ENCODE assay signal across 10 mouse cellular contexts in genomic region chr11:86584898-86585597, GRCm38 (mm10). TPM values are rescaled to one million over a fixed set of nuclear protein-coding genes. Genes with fewer than 3 reads are reported as not detected.
DNase-seq lines count a peak whose midpoint lies in the region; ATAC-seq and TF ChIP-seq lines count a peak whose summit lies in the region.
"Had no signal": no experiment of that assay in that cellular context is flagged by ENCODE, and none has a peak within 500 bp of the region (broad histone marks: within the 10 kb centered on the region; RNA-seq: fewer than 3 reads in every experiment).

No protein-coding gene starts in this region.

- no peak for TF ChIP-seq POLR2A in testis, adult 2 months (IDR thresholded peaks at IDR 0.05; ENCODE audit: control insufficient read depth, low read depth, low read length)

- no peak for ATAC-seq in heart, postnatal 0 days (ENCODE audit: insufficient read depth, low read depth)
- ATAC-seq in intestine, embryonic 16.5 days: no peak
- ATAC-seq in inflammation-experienced regulatory T-cells, adult 6 months: no peak

- peak overlapping the region; percentile 70 for H3K4me2 ChIP-seq in heart, postnatal 0 days (ENCODE audit: low read depth, low read length)
- H3K4me2 ChIP-seq in intestine, embryonic 16.5 days (ENCODE audit: low read depth, low read length): peak overlapping the region; percentile 59
- H3K4me2 ChIP-seq: hindbrain, embryonic 15.5 days had no signal

- H3K4me1 ChIP-seq in heart, postnatal 0 days (ENCODE audit: control insufficient read depth, insufficient read depth): peaks cover 21% of the 10 kb centered on the region; the same call in 1 of the 2 replicates
- peaks cover 1% of the 10 kb centered on the region for H3K4me1 ChIP-seq in testis, adult 2 months (ENCODE audit: control insufficient read depth, insufficient read depth, low read length)
- H3K4me1 ChIP-seq in intestine, embryonic 16.5 days (ENCODE audit: control insufficient read depth, insufficient read depth, low read length): peaks cover 19% of the 10 kb centered on the region

- TF ChIP-seq CTCF in heart, postnatal 0 days (IDR thresholded peaks at IDR 0.05; ENCODE audit: low read depth): no peak
- no peak for TF ChIP-seq CTCF in testis, adult 2 months (IDR thresholded peaks at IDR 0.05; ENCODE audit: control insufficient read depth, insufficient read depth, insufficient replicate concordance, low read depth, low read length)

- no peak for DNase-seq in heart, postnatal 0 days (ENCODE audit: low spot score)
- DNase-seq in heart, adult 9 months (ENCODE audit: low spot score in 2 of 2): no peak
- no peak for DNase-seq in testis, postnatal 10 days (ENCODE audit: low spot score)
- no peak for DNase-seq in adrenal gland, adult 18-20 months (ENCODE audit: low spot score in 2 of 2)
- no peak for DNase-seq in cerebellum, postnatal 14 days
- DNase-seq: cerebellum, adult 11 months had no signal

- peak overlapping the region; percentile 88 for H3K27ac ChIP-seq in heart, postnatal 0 days (ENCODE audit: low read depth)
- H3K27ac ChIP-seq in testis, adult 2 months (ENCODE audit: control insufficient read depth, insufficient read depth, low read depth, low read length): peak overlapping the region; percentile 21
- H3K27ac ChIP-seq in intestine, embryonic 16.5 days (ENCODE audit: low read length): peak overlapping the region; percentile 90
- H3K27ac ChIP-seq: hindbrain, embryonic 15.5 days had no signal

- 25% methylated on average over 7 of the region's 7 CpGs for WGBS in heart, postnatal 0 days
- 42% methylated on average over 7 of the region's 7 CpGs for WGBS in intestine, embryonic 16.5 days

- peak overlapping the region; percentile 84 for H3K9ac ChIP-seq in heart, postnatal 0 days (replicated peaks; ENCODE audit: low read depth, low read length)
- H3K9ac ChIP-seq in intestine, embryonic 16.5 days (ENCODE audit: low read depth, low read length): peak overlapping the region; percentile 71
- H3K9ac ChIP-seq: hindbrain, embryonic 15.5 days had no signal

- no peaks in the 10 kb centered on the region for H3K36me3 ChIP-seq in heart, postnatal 0 days (replicated peaks; ENCODE audit: control insufficient read depth, insufficient read depth, low read length)
- H3K36me3 ChIP-seq in testis, adult 2 months (ENCODE audit: control insufficient read depth, insufficient read depth, low read length): no peaks in the 10 kb centered on the region
- H3K36me3 ChIP-seq in intestine, embryonic 16.5 days (ENCODE audit: control insufficient read depth, insufficient read depth, low read length): no peaks in the 10 kb centered on the region
- H3K36me3 ChIP-seq: hindbrain, embryonic 15.5 days had no signal

- peak overlapping the region; percentile 62 for H3K4me3 ChIP-seq in heart, postnatal 0 days (ENCODE audit: low read depth, low read length)
- no peak overlapping the region; the same call in 1 of the 2 replicates for H3K4me3 ChIP-seq in testis, adult 2 months (ENCODE audit: control insufficient read depth, low read depth, low read length)
- peak overlapping the region; percentile 57 for H3K4me3 ChIP-seq in intestine, embryonic 16.5 days (ENCODE audit: low read length)
- H3K4me3 ChIP-seq: hindbrain, embryonic 15.5 days had no signal

- H3K9me3 ChIP-seq in heart, postnatal 0 days (replicated peaks; ENCODE audit: control insufficient read depth, low read length): no peaks in the 10 kb centered on the region
- H3K9me3 ChIP-seq in intestine, embryonic 16.5 days (ENCODE audit: control insufficient read depth, low read length): no peaks in the 10 kb centered on the region
- H3K9me3 ChIP-seq: hindbrain, embryonic 15.5 days had no signal

- TF ChIP-seq EP300 in heart, postnatal 0 days (IDR thresholded peaks at IDR 0.05; ENCODE audit: low read depth): no peak

- no peaks in the 10 kb centered on the region for H3K27me3 ChIP-seq in heart, postnatal 0 days (ENCODE audit: control insufficient read depth, insufficient read depth, low read length)
- H3K27me3 ChIP-seq in testis, adult 2 months (ENCODE audit: control insufficient read depth, insufficient read depth, low read length): no peaks in the 10 kb centered on the region
- no peaks in the 10 kb centered on the region for H3K27me3 ChIP-seq in intestine, embryonic 16.5 days (replicated peaks; ENCODE audit: control insufficient read depth, insufficient read depth, low read length)
- H3K27me3 ChIP-seq: hindbrain, embryonic 15.5 days had no signal

RNA-seq across cellular contexts. Expression of gene Tubd1, which starts 40.3 kb away (rescaled TPM):
- total RNA-seq in heart, postnatal 0 days (2014; rRNA removed; ENCODE audit: low replicate concordance): 2.5 and 16.6 TPM in 2 replicates
- polyA plus RNA-seq in heart, postnatal 0 days (2015; fragmentation: Nextera tagmentation; extraction: Ambion mirVana): 8.0 and 10.6 TPM in 2 replicates
- 15.5 and 18.3 TPM in 2 replicates for polyA plus RNA-seq in testis, adult 2 months (2012; rRNA removed)
- 9.3 and 11.4 TPM in 2 replicates for polyA plus RNA-seq in intestine, embryonic 16.5 days (2015; fragmentation: Nextera tagmentation; extraction: Ambion mirVana)
- total RNA-seq in adrenal gland, adult 18-20 months (2021): 1 to 10 TPM; 6.2 to 7.7 TPM
- polyA plus RNA-seq in inflammation-experienced regulatory T-cells, adult 6 months (2017; shearing (Covaris generic)): 1 to 10 TPM; 4.8 to 8.2 (median 5.6) TPM

RNA-seq across cellular contexts. Expression of gene Rps6kb1, which starts 40.4 kb away (rescaled TPM):
- 10.5 and 13.2 TPM in 2 replicates for total RNA-seq in heart, postnatal 0 days (2014; rRNA removed; ENCODE audit: low replicate concordance)
- 32.7 and 37.1 TPM in 2 replicates for polyA plus RNA-seq in heart, postnatal 0 days (2015; fragmentation: Nextera tagmentation; extraction: Ambion mirVana)
- polyA plus RNA-seq in testis, adult 2 months (2012; rRNA removed): 4.1 and 4.4 TPM in 2 replicates
- polyA plus RNA-seq in intestine, embryonic 16.5 days (2015; fragmentation: Nextera tagmentation; extraction: Ambion mirVana): 45.2 and 56.8 TPM in 2 replicates
- 10 to 100 TPM; 31.9 to 43.7 TPM for total RNA-seq in adrenal gland, adult 18-20 months (2021)
- 10 to 100 TPM; 56.3 to 59.1 (median 57.3) TPM for polyA plus RNA-seq in inflammation-experienced regulatory T-cells, adult 6 months (2017; shearing (Covaris generic))

Comparison
In these comparisons a context has a peak if more than half of its experiments do, and no peak if none do; other contexts are left out.
1. H3K27ac ChIP-seq: peak in every context shown above with its lines; median percentile 90 in intestine, embryonic 16.5 days; 88 in heart, postnatal 0 days; 21 in testis, adult 2 months.